Mouse (Mus musculus): ENCODE data around the gene Pck2. TPM values are rescaled to one million over a fixed set of nuclear protein-coding genes. Genes with fewer than 3 reads are reported as not detected.

The Pck2 gene
- polyA plus RNA-seq, 1 experiment, result 252 TPM

GRCm38 (mm10) chr14:55524785-55525184 lies 15.3 kb upstream of the Pck2 start, which contains the start of gene Nrl:
Gene Nrl (minus strand): TSS chr14:55524981.
- Histone ChIP-seq H3K79me2 (ENCODE audit: control insufficient read depth, insufficient read depth) (no peaks in the 10 kb centered on the region), H3K4me3 (no peak within 1 kb of the TSS), H3K4me2 (ENCODE audit: low read depth) (no peak within 1 kb of the TSS), H3ac (ENCODE audit: control insufficient read depth, insufficient read length) (no peak within 1 kb of the TSS), H3K27me3 (ENCODE audit: control insufficient read depth, insufficient read depth, insufficient read length) (peaks cover 58% of the 10 kb centered on the region), H3K36me3 (ENCODE audit: control insufficient read depth, insufficient read depth) (no peaks in the 10 kb centered on the region)
- no peak for TF ChIP-seq POLR2A (IDR thresholded peaks at IDR 0.05; ENCODE audit: insufficient read length, low read depth)
- no peak for TF ChIP-seq MYOD1 (IDR thresholded peaks at IDR 0.05; ENCODE audit: control insufficient read depth in 1 of 3, insufficient read length in 2 of 3, low read depth in 2 of 3)
- no peak for TF ChIP-seq USF1 (IDR thresholded peaks at IDR 0.05; ENCODE audit: low read depth)
- no peak for TF ChIP-seq TCF3 (IDR thresholded peaks at IDR 0.05; ENCODE audit: insufficient read length, low read depth)
- TF ChIP-seq MYOG (IDR thresholded peaks at IDR 0.05; ENCODE audit: control insufficient read depth in 1 of 3, insufficient read depth in 1 of 3, insufficient read length in 2 of 3, low read depth in 2 of 3), result no peak
- no peak for TF ChIP-seq MAX (IDR thresholded peaks at IDR 0.05; ENCODE audit: low read depth)
- no peak for TF ChIP-seq E2F4 (IDR thresholded peaks at IDR 0.05; ENCODE audit: insufficient read depth)
- no peak for TF ChIP-seq SRF (IDR thresholded peaks at IDR 0.05; ENCODE audit: control insufficient read depth, insufficient read length, low read depth)
- no peak for TF ChIP-seq POLR2AphosphoS2 (IDR thresholded peaks at IDR 0.05; ENCODE audit: insufficient read length, low read depth)
- TF ChIP-seq TCF12 (IDR thresholded peaks at IDR 0.05; ENCODE audit: insufficient read depth, poor library complexity, severe bottlenecking), result no peak
- TF ChIP-seq REST (IDR thresholded peaks at IDR 0.05; ENCODE audit: insufficient read depth, insufficient read length), result no peak
- TF ChIP-seq CEBPB (IDR thresholded peaks at IDR 0.05; ENCODE audit: insufficient read depth, poor library complexity, severe bottlenecking), result no peak

DNA sequence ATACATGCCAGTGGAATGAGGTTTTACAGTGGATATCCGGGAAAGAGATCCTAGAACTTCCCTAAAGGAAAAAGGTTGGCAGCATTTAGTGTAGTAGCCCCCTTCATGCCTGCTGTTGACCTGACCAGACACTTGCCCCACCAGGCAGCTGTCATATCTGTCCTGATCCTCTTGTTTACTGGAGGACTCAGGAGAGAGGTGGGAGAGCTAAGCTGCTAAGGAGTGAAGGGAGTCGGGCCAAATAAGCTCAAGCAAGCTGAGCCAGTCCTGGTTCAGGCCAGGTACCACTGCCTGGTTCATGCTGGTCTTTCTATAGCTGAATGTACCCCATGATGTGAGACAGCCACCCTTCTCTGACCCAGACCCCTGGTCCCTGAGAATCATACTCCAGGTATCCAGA lies 13.4 kb upstream of the Pck2 start:
- Histone ChIP-seq H3K36me3 (ENCODE audit: control insufficient read depth, insufficient read depth) (no peaks in the 10 kb centered on the region), H3K79me2 (ENCODE audit: control insufficient read depth, insufficient read depth) (no peaks in the 10 kb centered on the region), H3K4me2 (ENCODE audit: low read depth) (peak overlapping the region; percentile 10), H3K27me3 (ENCODE audit: control insufficient read depth, insufficient read depth, insufficient read length) (peaks cover 49% of the 10 kb centered on the region), H3ac (ENCODE audit: control insufficient read depth, insufficient read length) (no peak overlapping the region), H3K4me3 (no peak overlapping the region)
- no peak for TF ChIP-seq USF1 (IDR thresholded peaks at IDR 0.05; ENCODE audit: low read depth)
- TF ChIP-seq POLR2AphosphoS2 (IDR thresholded peaks at IDR 0.05; ENCODE audit: insufficient read length, low read depth), result no peak
- no peak for TF ChIP-seq TCF12 (IDR thresholded peaks at IDR 0.05; ENCODE audit: insufficient read depth, poor library complexity, severe bottlenecking)
- TF ChIP-seq TCF3 (IDR thresholded peaks at IDR 0.05; ENCODE audit: insufficient read length, low read depth), result no peak
- TF ChIP-seq SRF (IDR thresholded peaks at IDR 0.05; ENCODE audit: control insufficient read depth, insufficient read length, low read depth), result no peak
- TF ChIP-seq REST (IDR thresholded peaks at IDR 0.05; ENCODE audit: insufficient read depth, insufficient read length), result no peak
- no peak for TF ChIP-seq MAX (IDR thresholded peaks at IDR 0.05; ENCODE audit: low read depth)
- TF ChIP-seq MYOD1 (IDR thresholded peaks at IDR 0.05; ENCODE audit: control insufficient read depth in 1 of 3, insufficient read length in 2 of 3, low read depth in 2 of 3), result no peak
- TF ChIP-seq CEBPB (IDR thresholded peaks at IDR 0.05; ENCODE audit: insufficient read depth, poor library complexity, severe bottlenecking), result no peak
- no peak for TF ChIP-seq POLR2A (IDR thresholded peaks at IDR 0.05; ENCODE audit: insufficient read length, low read depth)
- no peak for TF ChIP-seq MYOG (IDR thresholded peaks at IDR 0.05; ENCODE audit: control insufficient read depth in 1 of 3, insufficient read depth in 1 of 3, insufficient read length in 2 of 3, low read depth in 2 of 3)
- TF ChIP-seq E2F4 (IDR thresholded peaks at IDR 0.05; ENCODE audit: insufficient read depth), result no peak

GRCm38 (mm10) chr14:55527940-55528339 lies 12.1 kb upstream of the Pck2 start:
- Histone ChIP-seq H3K4me3 (no peak overlapping the region), H3K36me3 (ENCODE audit: control insufficient read depth, insufficient read depth) (no peaks in the 10 kb centered on the region), H3K4me2 (ENCODE audit: low read depth) (no peak overlapping the region), H3K27me3 (ENCODE audit: control insufficient read depth, insufficient read depth, insufficient read length) (peaks cover 48% of the 10 kb centered on the region), H3K79me2 (ENCODE audit: control insufficient read depth, insufficient read depth) (no peaks in the 10 kb centered on the region), H3ac (ENCODE audit: control insufficient read depth, insufficient read length) (no peak overlapping the region)
- TF ChIP-seq REST (IDR thresholded peaks at IDR 0.05; ENCODE audit: insufficient read depth, insufficient read length) (no peak), E2F4 (IDR thresholded peaks at IDR 0.05; ENCODE audit: insufficient read depth) (no peak), USF1 (IDR thresholded peaks at IDR 0.05; ENCODE audit: low read depth) (peak; percentile 83)

- peak in 2 of 3 experiments; percentile 2 to 8 for TF ChIP-seq MYOD1 (IDR thresholded peaks at IDR 0.05; ENCODE audit: control insufficient read depth in 1 of 3, insufficient read length in 2 of 3, low read depth in 2 of 3)
- peak in 1 of 3 experiments; percentile 32 for TF ChIP-seq MYOG (IDR thresholded peaks at IDR 0.05; ENCODE audit: control insufficient read depth in 1 of 3, insufficient read depth in 1 of 3, insufficient read length in 2 of 3, low read depth in 2 of 3)
- no peak for TF ChIP-seq CEBPB (IDR thresholded peaks at IDR 0.05; ENCODE audit: insufficient read depth, poor library complexity, severe bottlenecking)
- Histone ChIP-seq H3ac (ENCODE audit: control insufficient read depth, insufficient read length) (no peak overlapping the region), H3K4me2 (ENCODE audit: low read depth) (no peak overlapping the region), H3K79me2 (ENCODE audit: control insufficient read depth, insufficient read depth) (peaks cover 9% of the 10 kb centered on the region), H3K4me3 (no peak overlapping the region), H3K36me3 (ENCODE audit: control insufficient read depth, insufficient read depth) (no peaks in the 10 kb centered on the region), H3K27me3 (ENCODE audit: control insufficient read depth, insufficient read depth, insufficient read length) (peaks cover 19% of the 10 kb centered on the region)
Measured at GRCm38 (mm10) chr14:55536116-55536745, 3.8 kb upstream of the Pck2 start.

- Histone ChIP-seq H3K36me3 (ENCODE audit: control insufficient read depth, insufficient read depth) (peaks cover 33% of the 10 kb centered on the region), H3K4me2 (ENCODE audit: low read depth) (peak overlapping the region; percentile 94), H3K4me3 (peak overlapping the region; percentile 92), H3K27me3 (ENCODE audit: control insufficient read depth, insufficient read depth, insufficient read length) (no peaks in the 10 kb centered on the region), H3ac (ENCODE audit: control insufficient read depth, insufficient read length) (peak overlapping the region; percentile 58), H3K79me2 (ENCODE audit: control insufficient read depth, insufficient read depth) (peaks cover 34% of the 10 kb centered on the region)
- TF ChIP-seq POLR2A (IDR thresholded peaks at IDR 0.05; ENCODE audit: insufficient read length, low read depth) (no peak), USF1 (IDR thresholded peaks at IDR 0.05; ENCODE audit: low read depth) (no peak), CEBPB (IDR thresholded peaks at IDR 0.05; ENCODE audit: insufficient read depth, poor library complexity, severe bottlenecking) (no peak), MYOD1 (IDR thresholded peaks at IDR 0.05; ENCODE audit: control insufficient read depth in 1 of 3, insufficient read length in 2 of 3, low read depth in 2 of 3) (no peak), SRF (IDR thresholded peaks at IDR 0.05; ENCODE audit: control insufficient read depth, insufficient read length, low read depth) (no peak), TCF12 (IDR thresholded peaks at IDR 0.05; ENCODE audit: insufficient read depth, poor library complexity, severe bottlenecking) (no peak), MAX (IDR thresholded peaks at IDR 0.05; ENCODE audit: low read depth) (no peak), E2F4 (IDR thresholded peaks at IDR 0.05; ENCODE audit: insufficient read depth) (no peak), POLR2AphosphoS2 (IDR thresholded peaks at IDR 0.05; ENCODE audit: insufficient read length, low read depth) (no peak), MYOG (IDR thresholded peaks at IDR 0.05; ENCODE audit: control insufficient read depth in 1 of 3, insufficient read depth in 1 of 3, insufficient read length in 2 of 3, low read depth in 2 of 3) (no peak), REST (IDR thresholded peaks at IDR 0.05; ENCODE audit: insufficient read depth, insufficient read length) (no peak), TCF3 (IDR thresholded peaks at IDR 0.05; ENCODE audit: insufficient read length, low read depth) (no peak)
Measured at GRCm38 (mm10) chr14:55540787-55541321, 788 bp downstream of the Pck2 start.

Data from myocyte (in vitro differentiated cells).